Mouse (Mus musculus): ENCODE measurements at regions not wholly inside any gene's neighbourhood (a gene's known extent, or its start where the extent isn't known, plus 50 kb on each side); places are given as distances from the start of the nearest gene placed in this dataset.

DNA sequence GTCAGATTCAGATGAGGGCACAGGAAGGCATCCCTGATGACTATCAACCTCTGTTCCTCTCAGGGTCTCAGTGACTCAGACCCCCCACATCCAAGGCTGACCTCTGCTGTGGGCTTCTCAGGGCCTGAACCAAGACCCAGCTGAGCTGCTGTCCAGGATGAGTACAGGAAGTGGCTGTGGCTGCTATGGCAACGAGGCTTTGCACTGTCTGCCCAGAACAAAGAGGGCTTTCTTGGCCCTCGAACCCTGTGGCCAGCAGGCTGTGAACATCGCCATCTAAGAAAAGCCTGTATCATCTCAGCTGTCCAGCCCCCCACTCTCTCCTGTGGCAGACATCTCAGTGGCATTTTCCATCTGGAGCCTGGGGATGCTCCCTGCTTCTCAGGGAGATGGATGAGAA, 159.5 kb downstream of the 3100002H09Rik start:
- TF ChIP-seq CTCF (IDR thresholded peaks at IDR 0.05; ENCODE audit: insufficient read depth, low read depth, low read length) = no peak
- TF ChIP-seq POLR2A (IDR thresholded peaks at IDR 0.05; ENCODE audit: insufficient read depth, low read depth, low read length) = no peak

All from olfactory bulb, adult 2 months (tissue).